Mouse (Mus musculus): ENCODE data around the gene Sema3f.

DNA sequence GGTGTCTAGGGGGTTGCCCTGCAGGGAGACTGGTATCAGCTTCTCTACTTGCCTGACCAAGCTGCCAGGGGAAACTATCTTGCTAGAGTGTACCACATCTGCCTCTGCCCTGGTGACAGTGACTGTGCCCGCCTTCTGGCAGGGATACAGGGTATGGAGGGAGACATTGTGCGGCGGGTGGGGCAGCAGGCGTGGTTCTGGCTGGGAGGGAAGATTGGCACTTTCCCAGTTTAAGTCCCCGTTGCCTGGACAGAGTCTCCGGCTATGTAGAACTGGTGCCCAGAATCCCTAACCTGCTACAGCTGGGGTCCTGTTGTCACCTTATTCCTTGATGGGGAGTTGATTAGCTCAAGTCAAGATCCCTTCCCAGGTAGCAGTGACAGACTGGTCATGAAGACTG lies 77.8 kb downstream of the Sema3f start:
- TF ChIP-seq CTCF (IDR thresholded peaks at IDR 0.05; ENCODE audit: borderline replicate concordance, control insufficient read depth, extremely low read depth, insufficient read depth, low read length, poor library complexity), result no peak
- no peak for TF ChIP-seq POLR2A (IDR thresholded peaks at IDR 0.05; ENCODE audit: control insufficient read depth, extremely low read depth, insufficient read depth, low read length, poor library complexity)
